Comparison of ENCODE assay signal across 11 mouse cellular contexts in the genomic region with DNA sequence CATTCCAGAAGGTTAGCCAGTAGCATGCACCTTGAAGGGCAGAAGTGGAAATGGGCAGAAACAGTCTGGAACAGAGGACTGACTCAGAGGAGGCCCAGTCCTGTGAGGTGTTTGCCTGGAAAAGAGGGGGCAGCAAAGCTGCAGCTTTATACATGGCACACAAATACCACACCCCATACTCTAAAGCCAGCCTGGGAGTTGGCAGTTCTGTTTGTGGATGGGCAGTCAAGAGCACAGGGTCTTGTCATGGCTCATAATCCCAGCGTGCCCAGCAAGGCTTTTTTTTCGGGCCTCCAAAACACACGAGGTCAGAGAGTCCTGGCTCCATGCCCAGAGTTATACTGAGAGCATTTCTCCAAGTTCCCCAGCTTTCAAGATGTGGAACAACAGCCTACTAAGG.
DNase-seq lines count a peak whose midpoint lies in the region; ATAC-seq and TF ChIP-seq lines count a peak whose summit lies in the region.
"Had no signal": no experiment of that assay in that cellular context is flagged by ENCODE, and none has a peak within 500 bp of the region (broad histone marks: within the 10 kb centered on the region; RNA-seq: fewer than 3 reads in every experiment).

No protein-coding gene starts in this region.

- no peaks in the 10 kb centered on the region for H3K36me3 ChIP-seq in heart, embryonic 12.5 days
- H3K36me3 ChIP-seq: liver, embryonic 15.5 days had no signal

- peaks cover 68% of the 10 kb centered on the region for H3K4me1 ChIP-seq in heart, embryonic 12.5 days (replicated peaks)
- H3K4me1 ChIP-seq in olfactory bulb, adult 2 months (ENCODE audit: control insufficient read depth, insufficient read depth, low read length): peaks cover 31% of the 10 kb centered on the region
- H3K4me1 ChIP-seq: liver, embryonic 15.5 days had no signal

- no peak overlapping the region for H3K9ac ChIP-seq in heart, embryonic 12.5 days
- H3K9ac ChIP-seq: forebrain, embryonic 13.5 days; liver, embryonic 15.5 days had no signal

- H3K9me3 ChIP-seq in heart, embryonic 12.5 days (replicated peaks): no peaks in the 10 kb centered on the region
- H3K9me3 ChIP-seq: forebrain, embryonic 13.5 days; liver, embryonic 15.5 days had no signal

- 50% methylated on average over 3 of the region's 3 CpGs for whole genome bisulfite sequencing in heart, embryonic 12.5 days
- WGBS in olfactory bulb, adult 2 months: 15% methylated on average over 3 of the region's 3 CpGs

- no peak overlapping the region for H3K4me3 ChIP-seq in heart, embryonic 12.5 days
- no peak overlapping the region for H3K4me3 ChIP-seq in olfactory bulb, adult 2 months (ENCODE audit: insufficient read depth, low read depth, low read length)
- H3K4me3 ChIP-seq: forebrain, embryonic 13.5 days; liver, embryonic 15.5 days had no signal

- H3K27ac ChIP-seq in heart, embryonic 12.5 days (ENCODE audit: poor library complexity, severe bottlenecking): peak overlapping the region; percentile 36
- peak overlapping the region; percentile 78 for H3K27ac ChIP-seq in olfactory bulb, adult 2 months (ENCODE audit: insufficient read depth, low read depth, low read length)
- H3K27ac ChIP-seq: forebrain, embryonic 13.5 days; liver, embryonic 15.5 days had no signal

- ATAC-seq in heart, embryonic 12.5 days (ENCODE audit: insufficient number of reproducible peaks, low FRiP score): no peak
- ATAC-seq: forebrain, embryonic 13.5 days had no signal

- H3K4me2 ChIP-seq in heart, embryonic 12.5 days: no peak overlapping the region
- H3K4me2 ChIP-seq: forebrain, embryonic 13.5 days; liver, embryonic 15.5 days had no signal

- no peak for TF ChIP-seq POLR2A in olfactory bulb, adult 2 months (IDR thresholded peaks at IDR 0.05; ENCODE audit: insufficient read depth, low read depth, low read length)

- no peak for TF ChIP-seq CTCF in olfactory bulb, adult 2 months (IDR thresholded peaks at IDR 0.05; ENCODE audit: insufficient read depth, low read depth, low read length)

- H3K27me3 ChIP-seq in heart, embryonic 12.5 days (replicated peaks): no peaks in the 10 kb centered on the region; the same call in 1 of the 2 replicates
- H3K27me3 ChIP-seq: liver, embryonic 15.5 days had no signal

- DNase-seq in heart, adult 8-10 months (ENCODE audit: low spot score): no peak
- DNase-seq in retina, postnatal 1 day: peak; percentile 20
- no peak for DNase-seq in retina, embryonic 14.5 days (ENCODE audit: low spot score)
- peak; percentile 8 to 14 for DNase-seq in kidney, adult 8-10 months
- no peak for DNase-seq in frontal cortex, postnatal 36 days (ENCODE audit: low spot score in 2 of 2)
- DNase-seq in layer of hippocampus, adult 9-11 months: no peak
- DNase-seq: cerebellum, adult 11 months had no signal

Comparison
In these comparisons a context has a peak if more than half of its experiments do, and no peak if none do; other contexts are left out.
1. DNase-seq: peak in retina, postnatal 1 day (single experiment) and kidney, adult 8-10 months (2 of 2); none in heart, adult 8-10 months (single experiment), retina, embryonic 14.5 days (single experiment), frontal cortex, postnatal 36 days (0 of 2) and layer of hippocampus, adult 9-11 months (single experiment).